Mouse (Mus musculus) spleen, adult 2 months (tissue): ENCODE results near the gene Arfgef3. TPM values are rescaled to one million over a fixed set of nuclear protein-coding genes. Genes with fewer than 3 reads are reported as not detected.
A peak's percentile ranks its signal among the peaks of the same experiment; 100 is the strongest.

Source experiments
- DNase-seq, 2 experiments: peaks; one replicate each; pipeline versions ENCODE4 v3.0.0 to v3.0.0-alpha.2; 2012 to 2021; ENCODE audit warnings: low spot score in 2 of 2, low read depth in 1 of 2
- H3K27ac ChIP-seq: fragments of 200-500 bp; 2 replicates; pipeline ENCODE4 v1.5.1; 2012; ENCODE audit warnings: low read length, inconsistent platforms; ENCODE audit not compliant: insufficient read depth
- H3K27me3 ChIP-seq: fragments of 200-500 bp; 2 replicates; pipeline ENCODE4 v1.6.1; 2012; ENCODE audit warnings: mild to moderate bottlenecking, moderate library complexity, low read length, inconsistent platforms; ENCODE audit not compliant: control insufficient read depth, insufficient read depth
- H3K36me3 ChIP-seq: fragments of 200-500 bp; 2 replicates; pipeline ENCODE4 v1.6.1; 2012; ENCODE audit warnings: mild to moderate bottlenecking, low read length, inconsistent platforms; ENCODE audit not compliant: control insufficient read depth, insufficient read depth
- H3K4me1 ChIP-seq: fragments of 200-500 bp; 2 replicates; pipeline ENCODE4 v1.6.1; 2011; ENCODE audit warnings: inconsistent platforms; ENCODE audit not compliant: control insufficient read depth, insufficient read depth, insufficient read length
- H3K4me3 ChIP-seq: fragments of 200-500 bp; 2 replicates; pipeline ENCODE4 v1.5.1; 2011; ENCODE audit warnings: mild to moderate bottlenecking, inconsistent platforms; ENCODE audit not compliant: insufficient read depth, insufficient read length; ENCODE audit errors: extremely low read depth
- CTCF ChIP-seq: fragments of 200-500 bp; IDR thresholded peaks from 2 replicates; pipeline ENCODE4 v1.5.1; 2011; ENCODE audit warnings: mild to moderate bottlenecking, inconsistent platforms; ENCODE audit not compliant: insufficient read depth, insufficient read length, insufficient replicate concordance; ENCODE audit errors: extremely low read depth
- POLR2A ChIP-seq: fragments of 200-500 bp; IDR thresholded peaks from 2 replicates; pipeline ENCODE4 v1.6.1; 2011; ENCODE audit warnings: low read depth, low read length, inconsistent platforms
- WGBS: fragments of 180-500 bp; shearing (Covaris S2); methylation state at CpG from one replicate; pipeline ENCODE4 v1.1.7; 2018; 5-methylcytosine and 5-hydroxymethylcytosine counted together
- polyA plus RNA-seq: library from polyadenylated mRNA; depleted of rRNA; stranded (reverse); fragments of >200 nt; gene quantifications from 2 replicates; pipeline ENCODE4 v1.2.3, GENCODE M21; 2012; rRNA removed

Arfgef3 gene
- polyA plus RNA-seq, 1 experiment: 0.19 TPM

GRCm38 (mm10) chr10:18549321-18550216 is 194.2 kb downstream of the Arfgef3 start:
- Histone ChIP-seq H3K4me1 (peaks cover 4% of the 10 kb centered on the region; the same call in 1 of the 2 replicates), H3K27ac (no peak overlapping the region), H3K27me3 (peaks cover 2% of the 10 kb centered on the region), H3K36me3 (no peaks in the 10 kb centered on the region), H3K4me3 (no peak overlapping the region)
- no peak for DNase-seq
- WGBS: 41% methylated on average over 35 of the region's 35 CpGs
- no peak for TF ChIP-seq POLR2A
- TF ChIP-seq CTCF: no peak

- DNase-seq: no peak
- peaks cover 4% of the 10 kb centered on the region; the same call in 1 of the 2 replicates for H3K4me1 ChIP-seq
- no peak overlapping the region for H3K4me3 ChIP-seq
- H3K27me3 ChIP-seq: peaks cover 2% of the 10 kb centered on the region
- TF ChIP-seq POLR2A (no peak), CTCF (no peak)
- no peaks in the 10 kb centered on the region for H3K36me3 ChIP-seq
- H3K27ac ChIP-seq: no peak overlapping the region
- WGBS: 85% methylated on average over 4 of the region's 4 CpGs
These were observed 196.4 kb downstream of the Arfgef3 start for GRCm38 (mm10) chr10:18547381-18547780.

GRCm38 (mm10) chr10:18545813-18546235 is 197.9 kb downstream of the Arfgef3 start, which contains the start of gene Hebp2:
Gene Hebp2 (minus strand): TSS chr10:18546076.
- H3K36me3 ChIP-seq: no peaks in the 10 kb centered on the region
- DNase-seq: no peak
- peaks cover 4% of the 10 kb centered on the region; the same call in 1 of the 2 replicates for H3K4me1 ChIP-seq

GRCm38 (mm10) chr10:18545309-18545708 is 198.4 kb downstream of the Arfgef3 start:
- DNase-seq: no peak
- WGBS: 18% methylated on average over 13 of the region's 13 CpGs
- Histone ChIP-seq H3K4me1 (peaks cover 4% of the 10 kb centered on the region; the same call in 1 of the 2 replicates), H3K4me3 (peak overlapping the region; percentile 49), H3K27me3 (peaks cover 2% of the 10 kb centered on the region), H3K36me3 (no peaks in the 10 kb centered on the region), H3K27ac (no peak overlapping the region)
- no peak for TF ChIP-seq POLR2A

More at GRCm38 (mm10) chr10:18545813-18546235, 197.9 kb downstream of the Arfgef3 start, which contains the start of gene Hebp2:
- 3% methylated on average over 22 of the region's 22 CpGs for WGBS
- peaks cover 2% of the 10 kb centered on the region for H3K27me3 ChIP-seq
- H3K4me3 ChIP-seq: peak within 1 kb of the TSS; percentile 49
- no peak within 1 kb of the TSS for H3K27ac ChIP-seq
- TF ChIP-seq CTCF (peak; percentile 18; the same call in 1 of the 2 replicates), POLR2A (no peak)

GRCm38 (mm10) chr10:18536889-18537288 is 206.9 kb downstream of the Arfgef3 start:
- DNase-seq: no peak
- no peak overlapping the region for H3K4me3 ChIP-seq
- H3K27me3 ChIP-seq: no peaks in the 10 kb centered on the region
- TF ChIP-seq CTCF (no peak), POLR2A (no peak)
- no peak overlapping the region for H3K27ac ChIP-seq
- WGBS: 86% methylated on average over 2 of the region's 2 CpGs
- H3K4me1 ChIP-seq: no peaks in the 10 kb centered on the region
- no peaks in the 10 kb centered on the region for H3K36me3 ChIP-seq

GRCm38 (mm10) chr10:18532293-18532692 is 211.5 kb downstream of the Arfgef3 start:
- Histone ChIP-seq H3K4me1 (no peaks in the 10 kb centered on the region), H3K36me3 (no peaks in the 10 kb centered on the region), H3K27ac (no peak overlapping the region), H3K27me3 (no peaks in the 10 kb centered on the region), H3K4me3 (no peak overlapping the region)
- DNase-seq: no peak
- WGBS: 64% methylated on average over 8 of the region's 8 CpGs
- TF ChIP-seq POLR2A: no peak
- TF ChIP-seq CTCF: no peak

Other genes with a start within 250 kb of the Arfgef3 start
- gene Hebp2, start 197.9 kb downstream of the Arfgef3 start, polyA plus RNA-seq: 0.05 and 0.12 TPM in 2 replicates
- gene Gm4922, start 42.8 kb upstream of the Arfgef3 start, polyA plus RNA-seq: not detected in 2 replicates
- 1.1 and 1.9 TPM in 2 replicates for gene Perp, start 101.1 kb upstream of the Arfgef3 start, polyA plus RNA-seq